Mouse (Mus musculus) retina, adult 2 months (tissue): ENCODE data around the gene Dpagt1.
"Not testable (repeated sequence)": the region's sequence is repeated elsewhere in the genome, so short reads cannot be mapped to it uniquely, and the experiment has no call there.

ENCODE experiments used
- DNase-seq: peaks from one replicate; pipeline ENCODE4 v3.0.0-alpha.2; 2012; ENCODE audit warnings: low read depth, low spot score

The Dpagt1 gene

GRCm38 (mm10) chr9:44337436-44338169, 11.8 kb downstream of the Dpagt1 start:
- DNase-seq = no peak

DNA sequence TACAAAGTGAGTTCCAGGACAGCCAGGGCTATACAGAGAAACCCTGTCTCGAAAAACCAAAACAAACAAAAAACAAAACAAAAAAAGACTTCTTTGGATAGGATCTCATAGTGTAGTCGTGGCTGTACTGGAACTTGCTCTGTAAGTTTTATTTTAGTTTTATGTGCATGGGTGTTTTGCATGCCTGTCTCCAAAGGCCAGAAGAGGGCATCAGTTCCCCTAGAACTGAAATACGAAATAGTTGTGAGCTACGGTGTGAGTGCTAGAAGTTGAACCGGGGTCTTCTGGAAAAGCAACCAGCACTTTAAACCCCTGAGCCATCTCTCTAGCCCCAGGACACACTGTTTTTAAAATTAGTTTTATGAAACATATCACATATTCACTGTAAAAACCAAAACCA, 12.8 kb downstream of the Dpagt1 start:
- DNase-seq = no peak

DNA sequence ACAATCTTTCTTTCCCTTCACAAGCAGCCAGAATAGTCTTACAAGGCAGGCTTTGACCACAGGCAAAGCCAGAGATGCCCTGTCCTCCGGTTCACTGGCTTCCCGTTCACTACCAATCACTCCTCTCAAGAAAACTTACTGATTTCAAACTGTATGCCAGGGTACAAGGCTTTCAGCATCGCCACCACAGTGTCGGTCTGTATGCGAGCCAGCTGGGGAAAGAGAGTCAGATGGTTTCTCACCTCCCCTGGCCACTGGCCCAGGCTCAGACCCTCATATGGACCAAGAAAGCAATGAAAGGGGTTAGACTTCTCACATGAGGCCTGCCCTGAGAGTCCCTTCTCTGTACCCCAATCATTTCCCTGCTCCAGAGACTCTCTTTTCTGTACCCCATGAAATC, 15.7 kb downstream of the Dpagt1 start:
- DNase-seq = no peak

- no peak for DNase-seq
These were observed 16.4 kb downstream of the Dpagt1 start for GRCm38 (mm10) chr9:44342173-44342572.

DNA sequence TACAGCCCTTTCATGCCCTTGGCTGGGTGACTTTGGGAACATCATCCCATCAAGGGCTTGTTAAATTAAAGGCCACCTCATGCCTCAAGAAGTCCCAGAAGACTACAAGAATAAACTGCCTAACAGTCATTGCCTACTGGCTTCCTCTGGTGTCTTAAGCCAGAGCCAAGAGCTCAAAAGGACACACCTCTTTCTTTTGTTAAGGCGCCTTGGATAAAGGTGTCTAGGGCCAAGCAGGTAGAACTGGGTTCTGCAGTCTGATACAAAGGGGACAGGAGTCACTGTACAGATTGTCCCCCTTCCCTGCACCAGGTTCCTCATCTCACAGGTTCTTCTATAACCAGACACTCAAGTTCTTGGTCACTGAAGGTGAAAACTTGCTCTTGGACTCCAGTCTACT, 16.8 kb downstream of the Dpagt1 start:
- DNase-seq = no peak

DNA sequence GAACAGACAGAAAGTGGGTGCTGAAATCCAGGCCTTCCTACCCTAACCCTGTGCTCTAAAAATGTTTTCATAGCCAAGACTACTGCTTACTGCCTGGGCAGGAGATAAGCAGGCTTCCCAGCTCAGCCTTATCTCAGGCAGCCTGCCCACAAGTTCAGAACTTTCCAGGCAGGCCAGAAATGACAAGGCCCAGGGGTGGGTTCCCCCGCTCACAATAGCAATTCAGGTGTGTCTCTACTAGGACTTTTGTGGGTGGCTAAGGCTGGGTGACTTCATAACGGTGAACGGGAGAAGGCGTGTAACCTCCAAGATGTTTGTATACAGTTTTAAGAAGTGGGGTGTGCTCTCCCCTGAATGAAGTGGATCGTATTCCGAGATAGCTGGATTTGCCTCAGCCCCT, 17.5 kb downstream of the Dpagt1 start:
- no peak for DNase-seq

DNA sequence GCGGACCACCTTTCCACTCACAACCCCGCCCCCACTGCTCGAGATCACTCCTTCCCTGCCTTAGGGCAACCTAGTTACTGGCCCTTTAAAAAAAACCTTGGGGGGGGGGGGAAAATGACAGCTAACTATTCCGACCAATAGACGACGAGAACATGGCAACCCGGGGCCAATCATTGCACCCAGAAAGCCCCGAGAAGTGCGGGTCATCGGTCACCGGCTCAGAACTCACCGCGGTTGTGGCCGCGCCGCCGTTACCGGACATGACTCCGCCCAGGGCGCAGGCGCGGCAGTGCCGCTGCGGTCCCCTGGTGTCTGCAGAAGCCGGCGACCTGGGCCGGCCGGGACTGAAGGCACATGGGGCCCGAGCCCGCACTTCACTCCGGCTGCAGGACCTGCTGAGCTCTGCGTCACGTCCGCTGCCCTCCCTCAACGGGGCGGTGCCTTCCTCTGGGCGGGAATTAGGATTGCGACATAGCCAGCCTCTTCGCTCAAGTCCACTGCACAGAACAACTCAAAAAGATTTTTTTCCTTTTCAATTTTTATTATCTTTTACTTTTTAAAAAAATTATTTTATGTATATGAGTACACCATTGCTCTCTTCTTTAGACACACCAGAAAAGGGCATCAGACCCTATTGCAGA, 18.1 kb downstream of the Dpagt1 start, which contains the start of gene Hmbs:
TSS of gene Hmbs (minus strand) at position 448 of the 641 bp plus-strand sequence.
- peak; percentile 83 for DNase-seq

GRCm38 (mm10) chr9:44345570-44346433, 20.0 kb downstream of the Dpagt1 start:
- no peak for DNase-seq

DNA sequence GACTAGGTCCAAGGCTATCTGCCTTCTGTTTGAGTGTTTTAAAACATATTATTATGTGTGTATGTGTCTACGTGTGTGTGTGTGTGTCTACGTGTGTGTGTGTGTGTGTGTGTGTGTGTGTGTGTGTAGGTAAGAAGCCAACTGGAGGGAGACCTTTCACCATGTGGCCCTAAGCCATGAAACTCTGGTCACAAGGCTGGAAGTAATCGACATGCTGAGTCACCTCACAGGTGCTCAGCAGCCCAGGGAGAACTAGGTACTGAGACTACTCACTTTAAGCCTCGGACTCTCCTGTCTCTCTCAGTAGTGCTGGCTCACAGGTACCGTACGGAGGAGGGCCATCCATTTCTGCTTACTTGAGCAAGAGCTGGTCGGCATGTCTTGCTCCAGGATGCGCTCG, 21.3 kb downstream of the Dpagt1 start:
- no peak for DNase-seq

DNA sequence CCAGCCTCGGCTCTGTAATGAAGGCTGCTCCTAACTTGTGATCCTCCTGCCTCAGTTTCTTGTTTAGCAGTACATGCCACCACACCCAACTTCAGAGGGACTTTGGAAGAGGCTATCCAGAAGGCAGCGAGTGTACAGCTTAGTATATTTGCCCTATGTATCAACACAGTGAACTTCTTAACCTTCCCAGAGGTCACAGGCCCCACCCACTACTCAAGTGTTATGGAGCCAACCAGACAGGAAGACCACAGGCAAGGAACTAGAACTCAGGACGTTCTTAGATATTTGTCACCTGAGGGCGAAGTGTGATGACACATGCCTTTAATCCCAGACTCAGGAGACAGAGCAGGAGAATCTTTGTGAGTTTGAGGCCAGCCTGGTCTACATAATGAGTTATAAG, 21.8 kb downstream of the Dpagt1 start:
- no peak for DNase-seq

DNA sequence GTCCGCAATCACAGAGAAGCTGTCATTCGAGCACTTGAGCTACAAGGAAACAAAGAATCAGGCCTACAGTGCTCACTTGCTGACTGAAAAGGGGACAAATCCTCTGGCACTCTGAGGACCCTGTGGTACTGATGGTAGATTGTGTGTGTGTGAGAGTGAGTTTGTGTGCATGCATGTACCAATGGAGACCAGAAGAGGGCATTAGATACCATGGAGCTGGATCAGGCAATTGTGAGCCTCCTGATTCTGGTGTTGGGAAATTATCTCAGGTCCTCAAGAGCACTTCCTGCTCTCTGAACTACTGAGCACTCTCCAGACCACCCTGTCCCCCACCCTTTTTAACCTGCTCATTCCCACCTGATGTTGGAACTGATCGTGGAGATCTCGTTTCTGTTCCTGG, 22.7 kb downstream of the Dpagt1 start:
- no peak for DNase-seq

DNA sequence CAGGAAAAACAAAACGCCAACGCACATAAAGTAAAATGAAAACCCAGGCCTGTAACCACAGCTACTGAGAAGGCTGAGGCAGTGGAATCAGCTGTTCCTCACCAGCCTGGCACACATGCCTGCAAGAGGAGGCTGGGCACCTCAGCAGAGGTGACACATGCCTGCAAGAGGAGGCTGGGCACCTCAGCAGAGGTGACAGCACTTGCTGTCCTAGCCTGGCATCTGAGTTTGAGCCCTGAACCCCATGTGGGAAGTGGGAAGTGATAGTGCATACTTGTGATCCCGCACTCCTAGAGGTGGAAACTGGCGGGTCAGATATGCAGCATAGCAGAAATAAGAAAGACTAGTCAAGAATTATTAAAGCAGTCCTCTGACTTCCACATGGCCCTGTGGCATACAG, 25.6 kb downstream of the Dpagt1 start:
- no peak for DNase-seq

- DNase-seq = no peak
These were observed 26.5 kb downstream of the Dpagt1 start for GRCm38 (mm10) chr9:44352337-44352736.

- no peak for DNase-seq
These were observed 27.3 kb downstream of the Dpagt1 start for GRCm38 (mm10) chr9:44353142-44353541.

GRCm38 (mm10) chr9:44357207-44357606, 31.4 kb downstream of the Dpagt1 start:
- DNase-seq = no peak

DNA sequence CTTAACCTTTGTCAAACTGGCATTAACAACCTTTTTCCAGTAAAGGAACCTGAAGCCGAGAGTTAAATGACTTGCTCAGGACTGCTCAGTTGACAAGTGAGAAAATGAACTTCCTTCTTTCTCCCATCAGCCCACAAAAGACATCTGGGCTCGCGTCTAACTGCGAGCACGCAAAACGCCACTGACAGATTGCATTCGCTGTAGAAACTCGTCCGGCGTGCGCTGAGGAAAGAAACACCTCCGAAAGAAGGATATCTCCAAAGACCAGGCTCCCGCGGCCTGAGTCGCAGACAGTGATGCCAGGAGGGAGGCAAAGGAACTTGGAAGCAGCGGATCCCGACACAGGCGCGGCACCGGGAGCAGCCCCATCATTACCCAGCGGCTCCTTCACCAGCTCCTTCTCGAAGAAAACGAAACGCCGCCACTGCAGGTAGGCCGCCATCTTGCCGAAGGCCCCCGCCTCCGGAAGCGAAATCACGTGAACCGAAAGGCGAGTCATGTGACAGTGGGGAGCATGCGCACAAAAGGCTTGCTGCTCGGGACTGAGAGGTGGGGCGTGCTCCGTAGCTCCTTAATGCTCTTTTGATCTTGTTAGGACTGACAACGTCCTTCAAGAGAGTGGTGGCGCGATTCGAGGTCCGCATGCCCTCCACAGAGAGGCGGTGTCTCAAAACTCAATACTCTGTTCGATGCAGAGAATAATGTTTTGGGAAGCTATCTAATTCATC, 35.5 kb downstream of the Dpagt1 start, which contains the start of gene Vps11:
TSS of gene Vps11 (minus strand) at position 481 of the 728 bp plus-strand sequence.
- DNase-seq = peak; percentile 96

DNA sequence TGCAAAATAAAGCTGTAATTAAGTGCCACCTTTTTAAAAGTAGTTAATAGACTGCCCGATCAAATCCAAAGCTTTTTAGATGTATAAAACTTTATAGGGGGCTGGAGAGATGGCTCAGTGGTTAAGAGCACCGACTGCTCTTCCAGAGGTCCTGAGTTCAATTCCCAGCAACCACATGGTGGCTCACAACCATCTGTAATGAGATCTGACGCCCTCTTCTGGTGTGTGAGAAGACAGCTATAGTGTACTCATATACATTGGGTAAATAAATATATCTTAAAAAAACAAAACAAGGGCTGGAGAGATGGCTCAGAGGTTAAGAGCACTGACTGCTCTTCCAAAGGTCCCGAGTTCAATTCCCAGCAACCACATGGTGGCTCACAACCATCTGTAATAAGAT, 36.1 kb downstream of the Dpagt1 start:
- DNase-seq = not testable (repeated sequence)

DNA sequence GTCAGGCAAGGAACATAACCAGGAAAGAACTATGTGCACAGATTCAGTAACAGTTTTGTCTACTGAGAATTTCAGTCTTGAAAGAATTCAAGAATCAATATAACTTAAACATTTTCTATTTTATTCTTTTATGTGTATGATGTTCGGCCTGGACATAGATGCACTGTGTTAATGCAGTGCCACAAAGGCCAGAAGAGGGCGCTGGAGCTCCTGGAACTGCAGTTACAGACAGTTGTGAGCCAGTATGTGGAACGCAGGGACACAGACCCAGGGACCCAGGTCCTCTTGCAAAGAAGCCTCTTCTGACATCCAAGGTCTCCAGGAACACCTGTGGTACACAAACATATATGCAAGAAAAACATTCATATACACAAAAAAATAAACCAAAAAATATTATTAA, 38.7 kb downstream of the Dpagt1 start:
- no peak for DNase-seq

DNA sequence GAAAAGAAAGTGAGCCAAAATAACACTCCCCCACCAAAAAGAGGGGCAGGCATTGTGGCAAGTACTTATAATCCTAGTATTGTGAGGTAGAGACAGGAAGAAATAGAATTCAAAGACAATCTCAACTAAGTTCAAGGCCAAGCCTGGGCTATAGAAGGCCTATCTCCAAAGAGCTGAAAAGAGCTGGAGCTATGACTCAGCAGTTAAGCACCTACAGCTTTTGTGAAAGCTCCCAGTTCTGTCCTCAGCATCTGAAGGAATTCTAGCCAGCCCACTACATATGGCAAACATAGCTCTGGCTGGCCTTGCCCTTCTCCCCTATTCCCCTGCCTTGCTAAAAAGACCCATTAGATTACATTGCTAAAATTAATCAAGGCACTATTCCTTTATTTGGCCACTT, 47.6 kb downstream of the Dpagt1 start:
- DNase-seq = no peak

DNA sequence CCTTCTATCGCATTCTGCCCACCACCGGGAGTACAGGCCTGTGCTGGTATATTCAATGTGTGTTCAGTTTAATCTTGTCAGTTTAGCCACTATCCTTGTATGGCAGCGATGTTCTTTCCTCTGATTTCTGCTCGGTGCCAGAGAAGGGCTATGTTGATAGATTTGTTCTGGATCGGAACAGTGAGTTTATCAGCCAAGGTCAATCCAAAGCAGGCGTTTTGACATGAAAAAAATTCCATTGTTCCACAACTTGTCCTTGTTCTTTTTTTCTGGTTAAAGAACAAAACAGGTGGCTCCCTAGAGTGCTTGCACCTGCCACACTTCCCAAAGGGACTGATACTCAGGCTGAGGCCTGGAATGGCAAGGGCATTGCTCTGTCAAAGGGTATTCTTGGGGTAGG, 50.3 kb downstream of the Dpagt1 start:
- DNase-seq = no peak

- not testable (repeated sequence) for DNase-seq
These were observed 51.5 kb downstream of the Dpagt1 start for GRCm38 (mm10) chr9:44377335-44377734.
